Mouse (Mus musculus): Measurements from ENCODE around the gene Nox4. TPM values are rescaled to one million over a fixed set of nuclear protein-coding genes. Genes with fewer than 3 reads are reported as not detected.
"Not testable (repeated sequence)": the region's sequence is repeated elsewhere in the genome, so short reads cannot be mapped to it uniquely, and the experiment has no call there.

Nox4 gene
- polyA plus RNA-seq, 1 experiment = 0.07 TPM

GRCm38 (mm10) chr7:87369131-87369530 is 123.2 kb downstream of the Nox4 start:
- WGBS = 79% methylated on average over 1 of the region's 1 CpGs

DNA sequence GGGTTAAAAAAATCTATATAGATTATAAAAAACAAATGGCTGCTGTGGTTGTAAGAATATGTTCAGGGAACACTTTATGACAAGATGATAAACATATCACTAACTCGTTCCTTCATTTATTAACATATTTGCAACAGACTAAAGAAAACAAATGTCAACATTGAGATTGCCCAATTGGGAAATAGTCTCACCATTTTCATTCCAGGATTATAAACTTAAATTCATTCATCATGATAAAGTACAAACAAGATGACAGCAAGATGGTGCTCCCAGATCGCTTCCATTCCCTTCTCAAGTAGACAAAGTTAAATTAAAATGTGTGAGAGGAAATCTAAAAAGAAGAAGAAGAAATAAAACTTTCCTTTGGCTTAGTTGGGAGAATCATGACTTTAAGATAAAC is 124.9 kb downstream of the Nox4 start:
- no peak for DNase-seq (ENCODE audit: low read depth, low spot score)
- 54% methylated on average over 2 of the region's 2 CpGs for WGBS

More at GRCm38 (mm10) chr7:87369131-87369530, 123.2 kb downstream of the Nox4 start:
- DNase-seq (ENCODE audit: low read depth, low spot score) = no peak

DNA sequence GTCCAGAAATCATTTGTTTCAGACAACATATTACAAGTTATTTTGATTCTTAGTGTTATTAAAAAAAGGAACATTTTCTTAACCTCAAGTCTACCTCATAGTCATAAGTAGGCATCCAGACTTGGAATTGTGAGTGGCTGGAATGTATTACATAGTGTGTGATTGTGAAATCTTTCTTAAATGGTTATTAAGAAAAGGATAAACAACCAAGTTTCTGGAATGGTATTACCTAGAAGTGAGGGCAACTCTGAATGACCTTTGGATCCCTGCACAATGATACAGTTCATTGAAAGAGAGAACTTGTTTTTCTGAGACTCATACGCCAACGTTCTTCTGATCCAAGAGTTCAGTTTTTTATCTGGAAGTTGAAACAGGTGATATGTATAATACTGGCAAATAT is 125.4 kb downstream of the Nox4 start:
- 75% methylated on average over 2 of the region's 2 CpGs for WGBS
- DNase-seq (ENCODE audit: low read depth, low spot score) = no peak

GRCm38 (mm10) chr7:87374322-87374721 is 128.4 kb downstream of the Nox4 start:
- DNase-seq (ENCODE audit: low read depth, low spot score) = no peak

GRCm38 (mm10) chr7:87374935-87375334 is 129.0 kb downstream of the Nox4 start:
- no peak for DNase-seq (ENCODE audit: low read depth, low spot score)
- 55% methylated on average over 2 of the region's 2 CpGs for WGBS

DNA sequence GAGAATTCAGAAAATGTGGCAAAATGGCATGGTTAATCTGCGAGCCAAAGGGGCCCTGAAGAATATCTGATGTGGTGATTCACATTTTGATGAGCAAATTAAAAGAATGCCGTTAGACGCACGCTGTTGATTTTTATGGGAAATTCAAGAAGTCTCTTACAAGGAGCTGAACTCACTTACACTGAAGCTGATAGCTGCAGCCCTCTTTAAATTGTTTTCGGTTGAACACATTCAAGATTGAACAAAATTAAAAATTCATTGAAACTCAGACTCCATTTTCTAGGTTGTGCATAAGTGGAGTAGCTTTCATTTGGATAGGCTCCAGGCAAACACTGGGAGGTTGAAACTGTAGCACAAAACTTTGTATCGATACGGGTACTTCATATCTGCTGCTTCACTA is 151.1 kb downstream of the Nox4 start:
- WGBS = 91% methylated on average over 7 of the region's 7 CpGs

GRCm38 (mm10) chr7:87411373-87411772 is 165.5 kb downstream of the Nox4 start:
- not testable (repeated sequence) for DNase-seq (ENCODE audit: low read depth, low spot score)
- 9% methylated on average over 4 of the region's 4 CpGs for whole genome bisulfite sequencing

More for the DNA sequence above, 151.1 kb downstream of the Nox4 start:
- no peak for DNase-seq (ENCODE audit: low read depth, low spot score)

- no peak for DNase-seq (ENCODE audit: low read depth, low spot score)
- WGBS = 60% methylated on average over 1 of the region's 1 CpGs
These were observed 167.4 kb downstream of the Nox4 start for GRCm38 (mm10) chr7:87413271-87413670.

Other genes starting within 250 kb of the Nox4 start
- gene Vmn2r79, start 250.0 kb upstream of the Nox4 start, polyA plus RNA-seq (2012; rRNA removed) = not detected in 2 replicates
- gene Tyr, start 247.4 kb downstream of the Nox4 start, polyA plus RNA-seq (2012; rRNA removed) = not detected in 2 replicates

All from large intestine, adult 2 months (tissue).